Mouse (Mus musculus) neutrophil, adult 83 days (primary cell): ENCODE data around the gene Fxyd3. TPM values are rescaled to one million over a fixed set of nuclear protein-coding genes. Genes with fewer than 3 reads are reported as not detected.

Experiments
- total RNA-seq, 2 experiments: library from RNA; stranded (reverse); gene quantifications; one replicate each; pipeline ENCODE4 v1.2.4; 2023

The Fxyd3 gene
- not detected for total RNA-seq

DNA sequence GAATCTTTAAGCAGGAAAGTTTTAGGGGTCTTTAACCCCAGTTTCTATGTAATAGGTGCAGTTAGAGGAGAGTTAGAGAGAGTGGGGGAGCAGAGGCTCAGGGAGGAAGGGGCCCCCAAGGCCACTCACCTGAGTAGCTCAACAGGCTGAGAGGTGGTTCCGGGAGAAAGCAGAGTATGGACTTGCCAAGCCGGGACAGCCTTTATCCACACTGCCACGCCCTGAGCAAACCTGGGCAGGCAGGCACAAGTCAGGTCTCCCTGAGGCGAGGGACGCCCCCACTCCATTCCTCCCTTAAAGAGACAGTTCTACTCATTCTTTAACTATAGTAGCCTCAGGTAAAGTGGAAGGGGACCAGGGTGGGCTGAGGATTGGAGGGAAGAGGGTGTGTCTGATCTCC lies at the start of gene Fxyd3:
Gene Fxyd3, minus strand, starts transcription at position 213 of the 400 bp plus-strand sequence.

DNA sequence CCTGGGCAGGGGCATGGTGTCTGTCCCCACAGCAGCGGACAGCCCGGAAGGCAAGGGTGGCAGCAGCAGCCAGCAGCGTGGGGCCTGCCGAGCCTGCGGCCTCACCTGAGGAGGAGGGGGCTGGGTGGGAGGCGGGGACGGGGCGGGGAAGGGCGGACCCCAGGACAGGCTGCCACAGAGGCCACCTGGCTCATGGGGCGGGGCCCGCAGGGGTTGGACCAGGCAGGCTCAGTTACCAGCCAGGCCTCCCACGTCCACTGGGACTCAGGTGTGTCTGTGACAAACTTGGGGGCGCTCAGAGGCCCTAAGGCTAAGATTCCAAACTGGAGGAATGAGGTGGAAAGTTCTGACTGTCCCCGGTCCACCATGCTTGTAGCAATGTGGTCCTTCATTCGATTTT lies 38.7 kb upstream of the Fxyd3 start, which contains the start of gene Hpn:
Gene Hpn, minus strand, starts transcription at position 109 of the 400 bp plus-strand sequence.

GRCm38 (mm10) chr7:31059108-31059507 lies 17.4 kb downstream of the Fxyd3 start, which contains the start of gene Lgi4:
Gene Lgi4, plus strand, starts transcription at chr7:31059342.

DNA sequence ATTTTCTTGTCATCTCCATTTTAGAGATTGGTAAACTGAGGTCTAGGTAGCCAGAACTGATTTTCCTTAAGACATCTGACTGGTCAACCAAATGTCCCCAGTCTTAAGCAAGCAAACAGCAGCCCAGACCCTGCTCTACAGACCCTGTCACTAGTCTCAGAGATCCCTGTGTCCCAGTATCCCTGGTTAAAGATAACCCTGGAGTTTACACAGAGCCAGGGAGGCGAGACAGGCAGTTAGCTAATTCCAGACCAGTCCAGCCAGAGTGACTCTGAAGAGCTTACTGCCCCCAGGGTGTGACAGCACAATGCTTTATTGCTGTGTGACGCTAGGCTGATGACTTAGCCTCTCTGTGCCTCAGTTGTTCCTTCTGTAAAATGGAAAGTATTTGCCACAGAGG lies 19.4 kb downstream of the Fxyd3 start, which contains the start of gene Fxyd1:
Gene Fxyd1, minus strand, starts transcription at position 129 of the 400 bp plus-strand sequence.

GRCm38 (mm10) chr7:31051321-31052021 lies 25.0 kb downstream of the Fxyd3 start, which contains the start of gene Fxyd7:
Gene Fxyd7, minus strand, starts transcription at chr7:31051467.

GRCm38 (mm10) chr7:31042431-31042910 lies 34.0 kb downstream of the Fxyd3 start, which contains the start of gene Fxyd5:
Gene Fxyd5, minus strand, starts transcription at chr7:31042481.

Other genes starting within 250 kb of the Fxyd3 start
- gene Ffar3, start 220.5 kb downstream of the Fxyd3 start, total RNA-seq = not detected
- not detected for gene Ffar1, start 215.1 kb downstream of the Fxyd3 start, total RNA-seq
- 1 to 10 TPM; 2.2 to 3.4 TPM for gene Cd22, start 196.4 kb downstream of the Fxyd3 start, total RNA-seq
- 1 to 10 TPM; 1.3 to 1.6 TPM for gene Mag, start 161.8 kb downstream of the Fxyd3 start, total RNA-seq
- not detected for gene Hamp2, start 152.0 kb downstream of the Fxyd3 start, total RNA-seq
- not detected for gene Hamp, start 132.7 kb downstream of the Fxyd3 start, total RNA-seq
- 100 to 1,000 TPM; 119 to 124 TPM for gene Usf2, start 119.9 kb downstream of the Fxyd3 start, total RNA-seq
- 1 to 10 TPM; 2.5 to 3.2 TPM for gene Lsr, start 103.2 kb downstream of the Fxyd3 start, total RNA-seq
- gene Fam187b, start 102.9 kb downstream of the Fxyd3 start, total RNA-seq = under 1 TPM; 0.46 to 0.72 TPM
- gene Fxyd5, start 34.2 kb downstream of the Fxyd3 start, total RNA-seq = 100 to 1,000 TPM; 644 to 721 TPM
- gene Fxyd7, start 25.2 kb downstream of the Fxyd3 start, total RNA-seq = not detected
- not detected for gene Fxyd1, start 19.5 kb downstream of the Fxyd3 start, total RNA-seq
- gene Lgi4, start 17.4 kb downstream of the Fxyd3 start, total RNA-seq = not detected
- 1 to 10 TPM; 2.6 to 3.3 TPM for gene Hpn, start 38.6 kb upstream of the Fxyd3 start, total RNA-seq
- gene Scn1b, start 50.3 kb upstream of the Fxyd3 start, total RNA-seq = 1 to 10 TPM; 4.1 to 5.5 TPM
- 100 to 1,000 TPM in 1 of 2 experiments, 10 to 100 TPM in 1; 91.2 to 105 TPM for gene Gramd1a, start 79.2 kb upstream of the Fxyd3 start, total RNA-seq
- not detected for gene Scgb2b2, start 213.8 kb upstream of the Fxyd3 start, total RNA-seq
- gene Scgb1b2, start 215.1 kb upstream of the Fxyd3 start, total RNA-seq = not detected